8 mouse cellular contexts compared by ENCODE assay signal in the genomic region with DNA sequence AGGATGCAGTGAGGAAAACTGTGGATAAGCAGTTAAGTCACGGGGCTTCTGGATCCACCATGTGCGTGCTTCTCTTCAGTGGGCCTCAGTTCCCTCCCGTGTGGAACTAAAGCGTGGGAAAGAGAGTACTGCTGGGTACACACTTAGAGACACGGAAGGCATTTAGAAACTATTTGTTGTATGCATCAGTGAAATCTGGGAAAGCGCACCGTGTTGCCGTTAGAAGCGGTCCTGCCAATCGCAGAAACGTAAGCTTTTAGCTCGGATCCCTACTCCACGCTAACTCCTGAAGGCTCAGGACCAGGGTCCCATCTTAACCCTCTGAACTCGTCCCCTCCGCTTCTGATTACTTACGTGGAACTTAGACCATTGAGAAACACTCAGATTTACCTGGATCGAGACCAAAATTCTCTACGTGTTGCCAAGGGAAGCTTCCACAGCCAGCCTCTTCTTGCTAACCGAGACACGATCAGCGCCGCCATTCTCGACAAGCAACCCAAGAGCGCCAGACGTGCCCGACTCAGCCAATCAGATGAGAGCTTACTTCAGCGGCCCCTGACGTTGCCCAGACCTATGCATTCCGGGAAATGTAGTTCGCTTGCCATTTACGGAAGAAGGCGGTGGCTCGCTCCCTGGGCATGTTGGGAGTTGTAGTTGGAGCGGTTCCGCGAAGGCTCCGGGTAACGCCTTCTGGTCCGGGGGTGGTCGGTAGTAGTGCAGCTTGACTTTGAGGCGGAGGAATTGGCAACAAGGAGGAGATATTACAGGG. TPM values are rescaled to one million over a fixed set of nuclear protein-coding genes. Genes with fewer than 3 reads are reported as not detected.
DNase-seq lines count a peak whose midpoint lies in the region; ATAC-seq and TF ChIP-seq lines count a peak whose summit lies in the region.

A gene (minus strand): TSS at position 522 of the 769 bp plus-strand sequence.
A gene (plus strand): TSS at position 605 of the 769 bp plus-strand sequence.

- peak within 1 kb of the TSS; percentile 14 for H3K27ac ChIP-seq in bone marrow, adult 2 months (ENCODE audit: control insufficient read depth, insufficient read depth, low read depth, low read length, poor library complexity)
- H3K27ac ChIP-seq in embryonic facial prominence, embryonic 15.5 days (replicated peaks): peak within 1 kb of the TSS; percentile 83
- peak within 1 kb of the TSS; percentile 61 for H3K27ac ChIP-seq in limb, embryonic 14.5 days (replicated peaks; ENCODE audit: low read depth, low read length)
- H3K27ac ChIP-seq in midbrain, postnatal 0 days (ENCODE audit: low read depth, low read length): peak within 1 kb of the TSS; percentile 70

- peak within 1 kb of the TSS; percentile 66 for H3K4me3 ChIP-seq in bone marrow, adult 2 months (replicated peaks; ENCODE audit: control insufficient read depth, low read depth, low read length)
- H3K4me3 ChIP-seq in embryonic facial prominence, embryonic 15.5 days (replicated peaks): peak within 1 kb of the TSS; percentile 76
- peak within 1 kb of the TSS; percentile 66 for H3K4me3 ChIP-seq in limb, embryonic 14.5 days (replicated peaks; ENCODE audit: low read length)
- peak within 1 kb of the TSS; percentile 56 for H3K4me3 ChIP-seq in midbrain, postnatal 0 days (ENCODE audit: low read depth, low read length)

- H3K9me3 ChIP-seq in embryonic facial prominence, embryonic 15.5 days (replicated peaks): no peaks in the 10 kb centered on the region
- no peaks in the 10 kb centered on the region for H3K9me3 ChIP-seq in limb, embryonic 14.5 days (ENCODE audit: control insufficient read depth, low read length)
- no peaks in the 10 kb centered on the region for H3K9me3 ChIP-seq in midbrain, postnatal 0 days (ENCODE audit: low read length)

- peak; percentile 62; the same call in 1 of the 2 replicates for TF ChIP-seq POLR2A in bone marrow, adult 2 months (IDR thresholded peaks at IDR 0.05; ENCODE audit: borderline replicate concordance, control insufficient read depth, low read depth, low read length)
- peak; percentile 86; the same call in 1 of the 2 replicates for TF ChIP-seq POLR2A in limb, embryonic 14.5 days (IDR thresholded peaks at IDR 0.05; ENCODE audit: borderline replicate concordance, extremely low read depth, insufficient read depth, insufficient read length)

- peak; percentile 99 for ATAC-seq in embryonic facial prominence, embryonic 15.5 days (ENCODE audit: insufficient number of reproducible peaks, low FRiP score, low TSS enrichment, low read depth)
- ATAC-seq in limb, embryonic 14.5 days (ENCODE audit: low FRiP score, low read depth): peak; percentile 99
- peak; percentile 100 for ATAC-seq in midbrain, postnatal 0 days (ENCODE audit: low FRiP score)

- no peak; the same call in 1 of the 2 replicates for TF ChIP-seq CTCF in bone marrow, adult 2 months (IDR thresholded peaks at IDR 0.05; ENCODE audit: control insufficient read depth, insufficient read depth, low read length)
- TF ChIP-seq CTCF in midbrain, postnatal 0 days (IDR thresholded peaks at IDR 0.05): peak; percentile 13

- no peaks in the 10 kb centered on the region for H3K27me3 ChIP-seq in embryonic facial prominence, embryonic 15.5 days
- no peaks in the 10 kb centered on the region for H3K27me3 ChIP-seq in limb, embryonic 14.5 days (ENCODE audit: control insufficient read depth, insufficient read depth, low read length)
- no peaks in the 10 kb centered on the region for H3K27me3 ChIP-seq in midbrain, postnatal 0 days (ENCODE audit: insufficient read depth, low read length)

- peaks cover 25% of the 10 kb centered on the region for H3K36me3 ChIP-seq in embryonic facial prominence, embryonic 15.5 days
- H3K36me3 ChIP-seq in limb, embryonic 14.5 days (ENCODE audit: control insufficient read depth, insufficient read depth, low read length): peaks cover 10% of the 10 kb centered on the region; the same call in 1 of the 2 replicates
- H3K36me3 ChIP-seq in midbrain, postnatal 0 days (ENCODE audit: insufficient read depth, low read length): 0 out of 2 replicates have a peak, but pooled peaks cover 6% of the 10 kb centered on the region

- H3K4me1 ChIP-seq in bone marrow, adult 2 months (ENCODE audit: control insufficient read depth, insufficient read depth, low read length): no peaks in the 10 kb centered on the region; the same call in 1 of the 2 replicates
- peaks cover 13% of the 10 kb centered on the region for H3K4me1 ChIP-seq in embryonic facial prominence, embryonic 15.5 days
- H3K4me1 ChIP-seq in limb, embryonic 14.5 days (ENCODE audit: control insufficient read depth, insufficient read depth, low read length): peaks cover 13% of the 10 kb centered on the region
- peaks cover 12% of the 10 kb centered on the region for H3K4me1 ChIP-seq in midbrain, postnatal 0 days (ENCODE audit: insufficient read depth, low read length)

- peak; percentile 98 for DNase-seq in 416B (ENCODE audit: low read depth)
- DNase-seq in heart, adult 8-10 months (ENCODE audit: low spot score): peak; percentile 97
- DNase-seq in kidney, adult 9 months: peak; percentile 98
- peak; percentile 97 for DNase-seq in limb, embryonic 14.5 days (ENCODE audit: low spot score)
- peak; percentile 99 for DNase-seq in midbrain, postnatal 0 days (ENCODE audit: low spot score)
- peak; percentile 75 to 86 for DNase-seq in spleen, postnatal 14 days (ENCODE audit: low spot score in 2 of 2)

- H3K9ac ChIP-seq in embryonic facial prominence, embryonic 15.5 days: peak within 1 kb of the TSS; percentile 58
- H3K9ac ChIP-seq in limb, embryonic 14.5 days (ENCODE audit: low read depth, low read length, severe bottlenecking): peak within 1 kb of the TSS; percentile 73
- H3K9ac ChIP-seq in midbrain, postnatal 0 days (replicated peaks; ENCODE audit: low read length, poor library complexity, severe bottlenecking): peak within 1 kb of the TSS; percentile 79

- H3K4me2 ChIP-seq in embryonic facial prominence, embryonic 15.5 days (replicated peaks): peak within 1 kb of the TSS; percentile 61
- peak within 1 kb of the TSS; percentile 65 for H3K4me2 ChIP-seq in limb, embryonic 14.5 days (replicated peaks; ENCODE audit: low read depth, low read length, severe bottlenecking)
- peak within 1 kb of the TSS; percentile 81 for H3K4me2 ChIP-seq in midbrain, postnatal 0 days (ENCODE audit: low read depth, low read length, poor library complexity, severe bottlenecking)

- under 1% methylated on average over 41 of the region's 41 CpGs for WGBS in bone marrow, adult 2 months
- WGBS in embryonic facial prominence, embryonic 15.5 days: under 1% methylated on average over 41 of the region's 41 CpGs
- WGBS in limb, embryonic 14.5 days: under 1% methylated on average over 41 of the region's 41 CpGs
- under 1% methylated on average over 41 of the region's 41 CpGs for WGBS in midbrain, postnatal 0 days

RNA-seq across cellular contexts. Expression of the first gene that starts in this region (rescaled TPM):
- polyA plus RNA-seq in bone marrow, adult 2 months (2011; ENCODE audit: insufficient read depth, insufficient read length, low replicate concordance, missing spikeins): 15.1 and 20.7 TPM in 2 replicates
- 66.4 and 68.9 TPM in 2 replicates for polyA plus RNA-seq in embryonic facial prominence, embryonic 15.5 days (2015; fragmentation: Nextera tagmentation; extraction: Ambion mirVana)
- 10 to 100 TPM; 48.8 to 56.4 (median 55.6) TPM for total RNA-seq in heart, adult 8-10 months (2022)
- 17.1 and 30.0 TPM in 2 replicates for polyA plus RNA-seq in limb, embryonic 14.5 days (2012; rRNA removed)
- 74.3 and 80.2 TPM in 2 replicates for polyA plus RNA-seq in limb, embryonic 14.5 days (2014; fragmentation: Nextera tagmentation; extraction: Ambion mirVana)
- 36.6 and 44.3 TPM in 2 replicates for total RNA-seq in midbrain, postnatal 0 days (2014; rRNA removed)
- 75.7 and 76.7 TPM in 2 replicates for polyA plus RNA-seq in midbrain, postnatal 0 days (2015; fragmentation: Nextera tagmentation; extraction: Ambion mirVana)

RNA-seq across cellular contexts. Expression of the second gene that starts in this region (rescaled TPM):
- 1.1 and 1.8 TPM in 2 replicates for polyA plus RNA-seq in bone marrow, adult 2 months (2011; ENCODE audit: insufficient read depth, insufficient read length, low replicate concordance, missing spikeins)
- 7.5 TPM in 2 replicates for polyA plus RNA-seq in embryonic facial prominence, embryonic 15.5 days (2015; fragmentation: Nextera tagmentation; extraction: Ambion mirVana)
- 1 to 10 TPM; 5.9 to 6.3 (median 6.1) TPM for total RNA-seq in heart, adult 8-10 months (2022)
- 4.5 and 5.8 TPM in 2 replicates for polyA plus RNA-seq in limb, embryonic 14.5 days (2012; rRNA removed)
- 9.6 and 10.4 TPM in 2 replicates for polyA plus RNA-seq in limb, embryonic 14.5 days (2014; fragmentation: Nextera tagmentation; extraction: Ambion mirVana)
- total RNA-seq in midbrain, postnatal 0 days (2014; rRNA removed): 6.3 and 10.4 TPM in 2 replicates
- 4.2 and 6.0 TPM in 2 replicates for polyA plus RNA-seq in midbrain, postnatal 0 days (2015; fragmentation: Nextera tagmentation; extraction: Ambion mirVana)

Comparison
In these comparisons a context has a peak if more than half of its experiments do, and no peak if none do; other contexts are left out.
1. Peak in every context shown above with its lines: DNase-seq, ATAC-seq, H3K4me3 ChIP-seq and H3K27ac ChIP-seq.
2. H3K27ac ChIP-seq: peak in every context shown above with its lines; median percentile 83 in embryonic facial prominence, embryonic 15.5 days; 70 in midbrain, postnatal 0 days; 61 in limb, embryonic 14.5 days; 14 in bone marrow, adult 2 months.